Mouse (Mus musculus): ENCODE data around the gene Sec14l1.

Gene Sec14l1

DNA sequence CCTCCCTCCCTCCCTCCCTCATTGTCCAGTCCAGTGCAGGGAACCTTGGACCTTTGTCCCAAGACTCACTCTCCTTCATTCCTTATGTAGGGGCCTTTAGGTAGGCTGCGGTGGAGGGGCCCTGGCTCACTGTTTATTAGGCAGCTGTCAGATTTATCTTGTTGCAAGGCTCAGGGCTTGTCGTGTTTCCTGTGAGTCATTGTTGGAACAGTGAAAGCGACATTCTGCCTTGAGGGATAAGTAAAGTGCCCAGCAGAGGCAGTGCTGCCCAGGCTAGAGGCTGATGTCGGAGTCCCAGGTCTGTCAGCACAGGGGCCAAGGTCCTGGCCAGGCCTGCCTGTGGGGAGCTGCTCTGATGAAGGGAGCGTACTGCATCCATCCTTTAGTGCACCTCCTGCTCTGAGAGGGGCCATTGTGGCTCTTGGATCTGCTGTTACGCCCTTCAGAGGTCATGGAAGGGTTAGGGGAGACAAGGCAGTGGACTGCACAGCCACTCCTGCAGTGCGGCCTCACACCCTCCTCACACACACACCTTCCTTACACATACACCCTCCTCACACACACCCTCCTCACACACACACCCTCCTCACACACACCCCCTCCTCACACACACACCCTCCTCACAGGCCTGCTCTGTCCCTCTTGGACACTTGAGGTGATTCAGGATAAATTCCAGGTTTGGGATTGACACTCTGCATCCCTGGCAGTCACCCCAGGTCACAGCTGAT is 39.3 kb downstream of the Sec14l1 start:
- DNase-seq (ENCODE audit: low read depth) = no peak

- DNase-seq (ENCODE audit: low read depth) = no peak
Measured at GRCm38 (mm10) chr11:117156725-117157124, 41.8 kb downstream of the Sec14l1 start.

GRCm38 (mm10) chr11:117158343-117158742 is 43.4 kb downstream of the Sec14l1 start:
- DNase-seq (ENCODE audit: low read depth) = no peak

GRCm38 (mm10) chr11:117159257-117159945 is 44.4 kb downstream of the Sec14l1 start:
- no peak for DNase-seq (ENCODE audit: low read depth)

DNA sequence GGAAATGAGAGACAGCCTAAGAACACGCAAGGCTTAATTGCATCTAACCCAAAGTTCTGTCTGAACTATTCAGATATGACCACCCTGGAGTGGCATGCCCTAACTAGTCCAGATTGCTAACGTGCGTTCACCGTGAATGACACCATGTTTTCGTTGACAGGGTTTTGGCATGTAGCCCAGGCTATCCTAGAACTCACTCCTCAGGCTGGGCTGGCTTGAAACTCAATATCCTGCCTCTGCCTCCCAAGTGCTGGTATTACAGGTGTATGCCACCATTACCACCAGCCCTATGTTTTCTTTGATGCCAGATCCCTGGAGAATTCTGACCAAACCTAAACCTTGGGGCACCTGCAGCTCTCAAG is 45.0 kb downstream of the Sec14l1 start:
- DNase-seq (ENCODE audit: low read depth) = no peak

DNA sequence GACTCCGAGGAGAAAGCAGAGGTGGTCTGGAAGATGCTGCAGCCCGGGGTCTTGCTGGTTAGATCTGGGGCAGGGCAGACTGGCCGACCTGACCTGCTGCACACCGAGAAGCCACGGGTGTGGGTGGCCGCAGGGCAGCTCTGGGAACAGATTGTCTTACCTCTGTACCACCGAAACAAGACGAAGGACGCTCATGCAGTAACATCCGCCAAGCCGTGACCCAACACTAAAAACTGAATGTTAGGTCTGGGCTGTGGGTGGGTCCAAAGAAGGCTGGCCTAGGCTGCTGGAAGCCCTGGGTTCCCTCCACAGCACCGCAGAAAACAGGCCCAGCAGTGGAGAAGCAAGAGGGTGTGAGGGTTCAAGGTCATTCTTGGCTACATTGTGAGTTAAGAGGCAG is 45.8 kb downstream of the Sec14l1 start:
- no peak for DNase-seq (ENCODE audit: low read depth)

DNA sequence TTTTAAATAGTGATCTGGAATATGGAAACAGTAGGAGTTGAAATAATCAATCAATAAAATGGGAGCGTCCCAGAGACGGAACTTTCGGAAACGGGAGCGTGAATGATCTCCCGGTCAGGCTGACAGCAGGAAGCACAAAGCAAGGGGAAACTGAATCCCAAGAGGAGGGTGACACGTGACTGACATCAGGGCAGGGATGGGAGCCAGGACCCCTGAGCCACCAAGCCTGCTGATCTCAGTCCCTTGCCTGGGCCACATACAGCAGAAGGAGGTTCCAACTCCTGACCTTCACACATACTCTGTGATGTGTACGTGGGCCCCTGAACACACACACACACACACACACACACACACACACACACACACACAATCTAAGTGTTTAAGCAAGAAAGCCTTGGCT is 46.6 kb downstream of the Sec14l1 start:
- DNase-seq (ENCODE audit: low read depth) = no peak

DNA sequence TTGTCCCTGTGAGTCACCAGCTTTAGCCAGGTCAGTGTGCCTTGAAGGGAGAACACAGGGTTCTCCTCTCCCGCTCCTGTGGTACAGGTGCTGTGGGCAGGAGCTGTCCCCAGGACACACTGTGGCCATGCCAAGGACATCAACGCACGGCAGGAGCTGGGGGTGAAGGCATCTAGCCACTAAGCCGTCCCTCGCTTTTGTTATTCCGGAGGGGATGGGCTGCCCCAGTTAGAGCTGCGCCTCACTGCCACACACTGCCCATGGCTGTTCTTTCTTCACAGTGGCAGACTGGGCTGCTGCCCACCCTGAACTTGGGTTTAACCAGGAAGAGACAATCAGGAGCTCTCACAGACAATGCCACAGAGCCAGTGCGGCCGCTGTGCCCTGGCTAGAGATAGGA is 48.1 kb downstream of the Sec14l1 start:
- no peak for DNase-seq (ENCODE audit: low read depth)

GRCm38 (mm10) chr11:117163771-117164170 is 48.8 kb downstream of the Sec14l1 start:
- DNase-seq (ENCODE audit: low read depth) = no peak

DNA sequence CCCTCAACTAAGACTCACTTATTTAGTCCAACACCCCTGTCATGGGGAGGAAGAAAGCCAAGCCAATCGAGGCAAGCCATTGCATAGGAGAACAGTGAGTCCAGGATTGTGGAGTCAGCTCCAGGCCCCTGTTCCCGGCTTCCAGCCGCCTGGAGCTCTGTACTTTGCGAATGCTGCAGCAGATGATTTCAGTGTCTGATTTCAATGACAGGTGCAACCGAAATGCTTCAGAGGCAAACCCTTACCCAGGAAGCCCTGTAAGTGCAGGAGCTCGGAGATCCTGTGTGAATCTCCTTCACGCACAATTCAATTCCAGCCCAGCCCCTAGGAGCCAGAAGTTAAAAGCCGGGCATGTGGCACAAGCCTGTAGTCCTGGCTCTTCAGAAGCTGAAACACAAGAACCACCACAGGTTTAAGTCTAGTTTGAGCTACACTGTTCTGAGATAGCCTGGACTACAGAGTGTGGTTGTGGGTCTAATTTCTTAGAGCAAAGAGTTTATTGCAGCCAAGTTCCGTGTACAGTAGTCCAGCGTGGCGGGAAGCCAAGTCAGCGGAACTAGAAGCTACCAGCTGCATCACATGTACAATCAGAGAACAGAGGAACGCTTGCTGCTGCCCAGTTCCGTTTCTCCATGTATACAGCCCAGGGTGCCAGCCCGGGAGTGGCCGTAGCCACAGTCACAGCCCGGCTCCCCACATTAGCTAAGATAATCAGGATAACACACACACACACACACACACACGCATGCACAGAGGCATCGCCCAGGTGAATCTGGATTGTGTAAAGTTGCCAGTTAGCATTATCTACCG is 53.5 kb downstream of the Sec14l1 start:
- no peak for DNase-seq (ENCODE audit: low read depth)

- no peak for DNase-seq (ENCODE audit: low read depth)
Measured at GRCm38 (mm10) chr11:117169088-117169635, 54.2 kb downstream of the Sec14l1 start.

DNA sequence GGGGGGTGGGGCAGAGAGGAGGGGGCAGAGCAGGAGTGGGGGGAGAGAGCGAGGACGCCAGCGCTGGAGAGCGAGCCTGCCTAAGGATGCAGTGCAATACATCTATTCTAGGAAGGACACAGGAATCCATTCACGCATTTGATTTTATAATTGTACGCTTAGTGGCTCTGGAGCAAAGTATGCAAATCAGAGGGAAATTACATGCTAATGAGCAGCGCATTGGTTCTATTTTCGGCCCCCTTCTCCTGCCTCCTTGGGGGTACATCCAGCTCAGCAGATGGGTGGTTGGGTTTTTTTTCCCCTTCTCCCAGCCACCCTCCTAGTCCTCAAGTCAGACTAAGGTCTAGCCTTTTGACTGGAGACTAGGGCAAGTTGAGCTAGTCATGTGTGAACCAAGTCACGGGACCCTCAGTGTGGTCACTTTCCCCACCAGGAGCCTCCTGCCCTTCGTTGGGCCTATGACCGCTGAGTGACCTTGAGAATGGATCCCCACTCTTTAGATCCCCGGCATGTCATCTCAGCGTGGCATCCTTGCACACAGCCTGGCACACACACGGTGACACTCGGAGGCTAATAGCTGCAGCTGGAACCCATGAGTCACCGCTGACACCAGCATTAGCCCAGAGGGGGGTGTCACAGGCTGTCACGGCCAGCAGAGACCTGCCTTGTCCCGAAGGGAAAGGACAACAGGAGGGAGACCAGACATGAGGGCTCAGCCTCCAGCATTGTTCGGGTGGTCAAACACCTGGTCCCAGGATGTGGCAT is 55.0 kb downstream of the Sec14l1 start:
- no peak for DNase-seq (ENCODE audit: low read depth)

DNA sequence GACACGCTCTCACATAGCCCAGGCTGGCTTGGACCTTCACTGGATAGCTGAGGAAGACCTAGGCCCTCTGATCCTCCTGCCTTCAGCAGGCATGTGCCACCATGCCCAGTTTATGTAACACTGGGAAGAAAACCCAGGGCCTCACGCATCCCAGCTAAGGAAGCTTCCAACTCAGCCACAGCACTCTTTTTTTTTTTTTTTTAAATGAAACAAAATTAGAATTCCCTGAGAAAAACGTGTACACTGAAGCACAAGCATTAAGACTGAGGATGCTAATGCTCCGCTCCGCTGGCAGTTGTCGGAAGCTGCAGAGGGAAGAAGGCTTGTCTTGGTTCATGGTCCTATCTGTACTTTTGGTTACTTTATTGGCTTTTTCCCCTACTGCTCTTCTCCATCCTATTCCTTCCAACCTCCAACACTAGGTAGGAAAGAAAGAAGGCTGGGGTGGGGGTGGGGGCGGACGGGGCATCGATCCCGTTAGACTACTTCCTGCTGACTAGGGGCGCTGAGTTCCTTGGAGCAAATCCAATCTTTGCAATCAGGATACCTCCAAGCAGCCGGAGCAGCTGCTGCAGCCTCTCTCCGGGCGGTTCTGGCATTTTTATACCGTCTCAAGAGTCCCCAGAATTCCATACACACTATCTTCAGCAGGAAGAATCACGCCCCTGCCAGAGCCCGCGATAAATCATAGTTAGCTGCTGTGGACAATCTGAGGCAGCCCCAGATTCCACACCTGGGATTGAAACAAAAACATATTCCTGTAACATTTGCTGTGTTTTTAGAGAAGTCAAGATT is 59.3 kb downstream of the Sec14l1 start:
- no peak for DNase-seq (ENCODE audit: low read depth)

DNA sequence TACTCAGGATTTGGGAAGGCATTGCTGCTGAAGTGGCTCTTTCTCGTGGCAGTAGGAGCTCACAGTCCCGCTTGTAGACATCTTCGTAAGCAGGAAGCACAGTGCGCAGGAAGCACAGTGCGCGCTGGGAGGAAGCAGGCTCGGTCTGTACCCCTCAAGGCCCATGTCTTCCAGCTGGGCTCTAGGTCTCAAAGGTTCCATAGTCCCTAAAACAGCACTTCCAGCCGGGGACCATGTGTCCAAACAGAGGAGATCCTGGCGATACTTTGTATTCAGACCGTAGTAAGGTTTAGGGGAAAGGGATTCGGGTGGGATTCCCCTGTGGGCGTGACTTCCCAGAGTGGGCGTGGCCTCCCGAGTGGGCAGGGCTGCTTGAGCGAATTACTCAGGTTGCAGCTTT is 60.0 kb downstream of the Sec14l1 start:
- no peak for DNase-seq (ENCODE audit: low read depth)

- DNase-seq (ENCODE audit: low read depth) = no peak
Measured at GRCm38 (mm10) chr11:117175472-117175871, 60.5 kb downstream of the Sec14l1 start.

GRCm38 (mm10) chr11:117176304-117176703 is 61.3 kb downstream of the Sec14l1 start:
- no peak for DNase-seq (ENCODE audit: low read depth)

- DNase-seq (ENCODE audit: low read depth) = no peak
Measured at GRCm38 (mm10) chr11:117176900-117177299, 61.9 kb downstream of the Sec14l1 start.

GRCm38 (mm10) chr11:117177303-117177979 is 62.5 kb downstream of the Sec14l1 start:
- peak; percentile 56 for DNase-seq (ENCODE audit: low read depth)

DNA sequence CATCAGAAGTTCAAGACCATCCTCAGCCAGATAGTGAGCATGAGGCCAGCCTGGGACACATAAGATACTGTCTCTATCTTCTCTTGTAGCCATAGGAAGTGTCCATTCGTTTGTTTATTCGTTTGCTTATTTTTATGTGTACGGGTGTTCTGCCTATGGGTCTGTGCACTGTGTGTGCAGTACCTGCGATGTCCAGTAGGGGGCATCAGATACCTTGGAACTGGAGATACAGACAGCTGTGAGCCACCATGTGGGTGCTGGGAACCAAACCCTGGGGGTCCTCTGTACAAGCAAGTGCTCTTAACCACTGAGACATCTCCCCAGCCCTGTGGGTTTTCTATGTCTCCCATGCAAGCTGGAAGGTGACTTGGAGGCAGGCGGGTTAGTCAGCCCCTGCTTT is 64.9 kb downstream of the Sec14l1 start:
- DNase-seq (ENCODE audit: low read depth) = no peak

- DNase-seq (ENCODE audit: low read depth) = peak; percentile 55
Measured at GRCm38 (mm10) chr11:117182808-117183207, 67.8 kb downstream of the Sec14l1 start.
